Mouse (Mus musculus) c-Kit-positive CD71-positive TER-119-negative erythroid progenitor cells, embryonic 14.5 days (primary cell): ENCODE results near the gene Tsacc.

Experiments
- DNase-seq: peaks from one replicate; pipeline ENCODE4 v3.0.0-alpha.2; 2013; ENCODE audit warnings: low read depth

The Tsacc gene

GRCm38 (mm10) chr3:88238866-88239391, 57.9 kb downstream of the Tsacc start:
- no peak for DNase-seq

GRCm38 (mm10) chr3:88237556-88238194, 59.1 kb downstream of the Tsacc start:
- no peak for DNase-seq

GRCm38 (mm10) chr3:88237161-88237555, 59.6 kb downstream of the Tsacc start:
- no peak for DNase-seq

GRCm38 (mm10) chr3:88235616-88236015, 61.2 kb downstream of the Tsacc start:
- no peak for DNase-seq

- no peak for DNase-seq
Observed at GRCm38 (mm10) chr3:88235216-88235615, 61.6 kb downstream of the Tsacc start.

- no peak for DNase-seq
Observed at GRCm38 (mm10) chr3:88234041-88234440, 62.8 kb downstream of the Tsacc start.

GRCm38 (mm10) chr3:88232851-88233649, 63.7 kb downstream of the Tsacc start:
- DNase-seq = no peak
